Mouse (Mus musculus) bone marrow, adult 2 months (tissue): ENCODE measurements around the gene Slc17a5.

Experiments
- CTCF ChIP-seq: fragments of 200-500 bp; IDR thresholded peaks from 2 replicates; pipeline ENCODE4 v1.5.1; 2011; ENCODE audit warnings: low read length, control low read depth; ENCODE audit not compliant: control insufficient read depth, insufficient read depth
- POLR2A ChIP-seq: fragments of 200-500 bp; IDR thresholded peaks from 2 replicates; pipeline ENCODE4 v1.6.1; 2011; ENCODE audit warnings: low read depth, mild to moderate bottlenecking, control low read depth, low read length, borderline replicate concordance; ENCODE audit not compliant: control insufficient read depth

DNA sequence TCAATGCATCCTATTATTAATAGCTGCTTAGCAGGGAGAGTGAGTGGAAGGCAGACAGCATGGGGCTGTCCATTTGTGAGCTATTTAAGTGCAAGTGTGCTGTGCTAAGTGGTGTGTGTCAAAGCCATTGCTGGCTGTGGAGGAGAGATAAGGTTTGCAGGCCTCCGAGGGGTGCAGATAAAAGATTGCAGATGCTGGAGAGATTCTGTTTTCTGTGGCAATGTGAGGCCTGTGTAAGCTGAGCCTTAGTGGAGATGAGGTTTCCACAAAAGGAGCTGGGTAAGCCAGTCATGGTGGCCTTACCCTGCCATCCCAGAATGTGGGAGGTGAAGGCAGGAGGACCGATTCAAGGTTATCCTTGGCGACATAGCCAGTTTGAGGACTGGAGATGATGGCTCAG is 71.7 kb downstream of the Slc17a5 start:
- no peak for TF ChIP-seq POLR2A
- TF ChIP-seq CTCF, result no peak
